Comparison of ENCODE assay signal across 17 mouse cellular contexts in genomic region chr11:115957971-115958370, GRCm38 (mm10). TPM values are rescaled to one million over a fixed set of nuclear protein-coding genes. Genes with fewer than 3 reads are reported as not detected.
DNase-seq lines count a peak whose midpoint lies in the region; ATAC-seq and TF ChIP-seq lines count a peak whose summit lies in the region.
"Had no signal": no experiment of that assay in that cellular context is flagged by ENCODE, and none has a peak within 500 bp of the region (broad histone marks: within the 10 kb centered on the region; RNA-seq: fewer than 3 reads in every experiment).

No protein-coding gene starts in this region.

- no peak overlapping the region for H3K4me2 ChIP-seq in intestine, embryonic 16.5 days (ENCODE audit: low read depth, low read length)
- no peak overlapping the region for H3K4me2 ChIP-seq in intestine, embryonic 15.5 days (replicated peaks)
- no peak overlapping the region for H3K4me2 ChIP-seq in midbrain, embryonic 13.5 days (replicated peaks)
- H3K4me2 ChIP-seq: liver, embryonic 11.5 days had no signal

- no peak overlapping the region for H3K9ac ChIP-seq in intestine, embryonic 16.5 days (ENCODE audit: low read depth, low read length)
- H3K9ac ChIP-seq in intestine, embryonic 15.5 days: no peak overlapping the region
- H3K9ac ChIP-seq in midbrain, embryonic 13.5 days (replicated peaks): no peak overlapping the region

- H3K4me1 ChIP-seq in intestine, embryonic 16.5 days (ENCODE audit: control insufficient read depth, insufficient read depth, low read length): peaks cover 26% of the 10 kb centered on the region
- H3K4me1 ChIP-seq in intestine, embryonic 15.5 days (replicated peaks): peaks cover 20% of the 10 kb centered on the region
- H3K4me1 ChIP-seq in limb, embryonic 10.5 days: peaks cover 11% of the 10 kb centered on the region; the same call in 1 of the 2 replicates
- peaks cover 17% of the 10 kb centered on the region for H3K4me1 ChIP-seq in midbrain, embryonic 13.5 days (replicated peaks)

- H3K79me3 ChIP-seq in C2C12 (ENCODE audit: low read depth): peaks cover 2% of the 10 kb centered on the region

- H3K9me3 ChIP-seq in intestine, embryonic 16.5 days (ENCODE audit: control insufficient read depth, low read length): no peaks in the 10 kb centered on the region
- no peaks in the 10 kb centered on the region for H3K9me3 ChIP-seq in intestine, embryonic 15.5 days
- no peaks in the 10 kb centered on the region for H3K9me3 ChIP-seq in limb, embryonic 10.5 days (replicated peaks)
- no peaks in the 10 kb centered on the region for H3K9me3 ChIP-seq in midbrain, embryonic 13.5 days
- H3K9me3 ChIP-seq: heart, embryonic 10.5 days had no signal

- no peak for ATAC-seq in intestine, embryonic 16.5 days
- no peak for ATAC-seq in intestine, embryonic 15.5 days
- no peak for ATAC-seq in midbrain, embryonic 13.5 days
- ATAC-seq: hindbrain, embryonic 16.5 days had no signal

- peaks cover 12% of the 10 kb centered on the region for H3K79me2 ChIP-seq in C2C12 (ENCODE audit: control insufficient read depth, insufficient read depth)

- peak; percentile 3 for TF ChIP-seq CTCF in C2C12 (IDR thresholded peaks at IDR 0.05; ENCODE audit: control insufficient read depth, insufficient read depth, insufficient read length)

- peak; percentile 78 for DNase-seq in ZHBTc4 (ENCODE audit: low read depth, low spot score)
- DNase-seq in limb, embryonic 10.5 days (ENCODE audit: low spot score): no peak
- no peak for DNase-seq in retina, embryonic 14.5 days (ENCODE audit: low spot score)
- no peak for DNase-seq in kidney, postnatal 14 days
- DNase-seq: cerebellum, postnatal 10 days; lung, postnatal 4 days; spleen, adult 18-20 months; thymus, postnatal 14 days had no signal

- no peaks in the 10 kb centered on the region for H3K27me3 ChIP-seq in intestine, embryonic 16.5 days (replicated peaks; ENCODE audit: control insufficient read depth, insufficient read depth, low read length)
- H3K27me3 ChIP-seq in intestine, embryonic 15.5 days (replicated peaks): no peaks in the 10 kb centered on the region
- no peaks in the 10 kb centered on the region for H3K27me3 ChIP-seq in C2C12 (ENCODE audit: control insufficient read depth, insufficient read depth, insufficient read length)
- no peaks in the 10 kb centered on the region for H3K27me3 ChIP-seq in limb, embryonic 10.5 days (ENCODE audit: low read depth, poor library complexity, severe bottlenecking)
- no peaks in the 10 kb centered on the region for H3K27me3 ChIP-seq in midbrain, embryonic 13.5 days
- H3K27me3 ChIP-seq: CH12.LX had no signal

- peaks cover 21% of the 10 kb centered on the region for H3K36me3 ChIP-seq in intestine, embryonic 16.5 days (ENCODE audit: control insufficient read depth, insufficient read depth, low read length)
- H3K36me3 ChIP-seq in intestine, embryonic 15.5 days: peaks cover 33% of the 10 kb centered on the region
- peaks cover 63% of the 10 kb centered on the region for H3K36me3 ChIP-seq in C2C12 (ENCODE audit: control insufficient read depth, insufficient read depth)
- peaks cover 97% of the 10 kb centered on the region for H3K36me3 ChIP-seq in limb, embryonic 10.5 days
- H3K36me3 ChIP-seq in midbrain, embryonic 13.5 days: peaks cover 83% of the 10 kb centered on the region

- WGBS in intestine, embryonic 16.5 days: 65% methylated on average over 7 of the region's 7 CpGs
- WGBS in intestine, embryonic 15.5 days: 71% methylated on average over 7 of the region's 7 CpGs
- WGBS in limb, embryonic 10.5 days: 72% methylated on average over 7 of the region's 7 CpGs
- 78% methylated on average over 7 of the region's 7 CpGs for WGBS in midbrain, embryonic 13.5 days

- 0 out of 2 replicates have a peak overlapping the region, but pooled peaks have one; percentile 92 for H3K27ac ChIP-seq in intestine, embryonic 16.5 days (ENCODE audit: low read length)
- no peak overlapping the region for H3K27ac ChIP-seq in intestine, embryonic 15.5 days
- 0 out of 2 replicates have a peak overlapping the region, but pooled peaks have one; percentile 1 for H3K27ac ChIP-seq in limb, embryonic 10.5 days
- no peak overlapping the region for H3K27ac ChIP-seq in midbrain, embryonic 13.5 days
- H3K27ac ChIP-seq: heart, embryonic 10.5 days had no signal

- peak overlapping the region; percentile 45 for H3ac ChIP-seq in C2C12 (ENCODE audit: control insufficient read depth, insufficient read length, low read depth)

- no peak overlapping the region for H3K4me3 ChIP-seq in intestine, embryonic 16.5 days (ENCODE audit: low read length)
- no peak overlapping the region for H3K4me3 ChIP-seq in intestine, embryonic 15.5 days (replicated peaks)
- no peak overlapping the region for H3K4me3 ChIP-seq in C2C12 (ENCODE audit: insufficient read depth, poor library complexity, severe bottlenecking)
- no peak overlapping the region for H3K4me3 ChIP-seq in limb, embryonic 10.5 days
- H3K4me3 ChIP-seq in midbrain, embryonic 13.5 days (replicated peaks): no peak overlapping the region
- H3K4me3 ChIP-seq: erythroblast, embryonic 14.5 days; heart, embryonic 10.5 days had no signal

TF ChIP-seq in C2C12, 6 proteins besides CTCF, POLR2A, EP300 and RAD21:
- TF ChIP-seq MAX (IDR thresholded peaks at IDR 0.05) (peak; percentile 71), FOSL1 (IDR thresholded peaks at IDR 0.05; ENCODE audit: insufficient read depth, low read length, poor library complexity, severe bottlenecking) (peak; percentile 27), MYOD1 (IDR thresholded peaks at IDR 0.05; ENCODE audit: control insufficient read depth, insufficient read length, low read depth) (no peak), MYOG (IDR thresholded peaks at IDR 0.05; ENCODE audit: control insufficient read depth, extremely low read depth, insufficient read length) (no peak), CEBPB (IDR thresholded peaks at IDR 0.05; ENCODE audit: low read depth) (no peak), USF1 (IDR thresholded peaks at IDR 0.05; ENCODE audit: low read depth) (no peak)

RNA-seq across cellular contexts. Expression of gene Itgb4, which starts 16.5 kb away (rescaled TPM):
- 11.9 and 15.2 TPM in 2 replicates for polyA plus RNA-seq in intestine, embryonic 16.5 days (2015; fragmentation: Nextera tagmentation; extraction: Ambion mirVana)
- polyA plus RNA-seq in intestine, embryonic 15.5 days (2015; fragmentation: Nextera tagmentation; extraction: Ambion mirVana): 7.9 and 10.0 TPM in 2 replicates
- 0.49 TPM for polyA plus RNA-seq in C2C12 (2012; fragmentation: generic; extraction: Trizol)
- polyA plus RNA-seq in limb, embryonic 10.5 days (2016; fragmentation: Nextera tagmentation; extraction: Ambion mirVana): 0.90 and 1.6 TPM in 2 replicates
- 0.15 and 0.43 TPM in 2 replicates for polyA plus RNA-seq in midbrain, embryonic 13.5 days (2015; fragmentation: Nextera tagmentation; extraction: Ambion mirVana)

RNA-seq across cellular contexts. Expression of gene Recql5, which starts 24.7 kb away (rescaled TPM):
- 15.7 and 16.7 TPM in 2 replicates for polyA plus RNA-seq in intestine, embryonic 16.5 days (2015; fragmentation: Nextera tagmentation; extraction: Ambion mirVana)
- polyA plus RNA-seq in intestine, embryonic 15.5 days (2015; fragmentation: Nextera tagmentation; extraction: Ambion mirVana): 16.2 and 21.0 TPM in 2 replicates
- 7.6 TPM for polyA plus RNA-seq in C2C12 (2012; fragmentation: generic; extraction: Trizol)
- 30.4 and 34.6 TPM in 2 replicates for polyA plus RNA-seq in limb, embryonic 10.5 days (2016; fragmentation: Nextera tagmentation; extraction: Ambion mirVana)
- 28.3 and 29.2 TPM in 2 replicates for polyA plus RNA-seq in midbrain, embryonic 13.5 days (2015; fragmentation: Nextera tagmentation; extraction: Ambion mirVana)

RNA-seq across cellular contexts. Expression of gene Sap30bp, which starts 24.9 kb away (rescaled TPM):
- 27.3 and 29.2 TPM in 2 replicates for polyA plus RNA-seq in intestine, embryonic 16.5 days (2015; fragmentation: Nextera tagmentation; extraction: Ambion mirVana)
- 31.6 and 38.2 TPM in 2 replicates for polyA plus RNA-seq in intestine, embryonic 15.5 days (2015; fragmentation: Nextera tagmentation; extraction: Ambion mirVana)
- polyA plus RNA-seq in C2C12 (2012; fragmentation: generic; extraction: Trizol): 77.6 TPM
- 47.9 and 52.2 TPM in 2 replicates for polyA plus RNA-seq in limb, embryonic 10.5 days (2016; fragmentation: Nextera tagmentation; extraction: Ambion mirVana)
- polyA plus RNA-seq in midbrain, embryonic 13.5 days (2015; fragmentation: Nextera tagmentation; extraction: Ambion mirVana): 52.7 and 53.8 TPM in 2 replicates

RNA-seq across cellular contexts. Expression of gene Smim6, which starts 46.2 kb away (rescaled TPM):
- 33.8 and 38.6 TPM in 2 replicates for polyA plus RNA-seq in intestine, embryonic 16.5 days (2015; fragmentation: Nextera tagmentation; extraction: Ambion mirVana)
- 25.4 and 31.4 TPM in 2 replicates for polyA plus RNA-seq in intestine, embryonic 15.5 days (2015; fragmentation: Nextera tagmentation; extraction: Ambion mirVana)
- 0.28 TPM for polyA plus RNA-seq in C2C12 (2012; fragmentation: generic; extraction: Trizol)
- polyA plus RNA-seq in limb, embryonic 10.5 days (2016; fragmentation: Nextera tagmentation; extraction: Ambion mirVana): 1.0 and 1.1 TPM in 2 replicates
- 0.84 and 0.93 TPM in 2 replicates for polyA plus RNA-seq in midbrain, embryonic 13.5 days (2015; fragmentation: Nextera tagmentation; extraction: Ambion mirVana)

RNA-seq across cellular contexts. Expression of gene Galk1, which starts 54.5 kb away (rescaled TPM):
- polyA plus RNA-seq in intestine, embryonic 16.5 days (2015; fragmentation: Nextera tagmentation; extraction: Ambion mirVana): 360 and 389 TPM in 2 replicates
- polyA plus RNA-seq in intestine, embryonic 15.5 days (2015; fragmentation: Nextera tagmentation; extraction: Ambion mirVana): 274 and 302 TPM in 2 replicates
- polyA plus RNA-seq in C2C12 (2012; fragmentation: generic; extraction: Trizol): 150 TPM
- 243 and 283 TPM in 2 replicates for polyA plus RNA-seq in limb, embryonic 10.5 days (2016; fragmentation: Nextera tagmentation; extraction: Ambion mirVana)
- polyA plus RNA-seq in midbrain, embryonic 13.5 days (2015; fragmentation: Nextera tagmentation; extraction: Ambion mirVana): 49.2 and 58.9 TPM in 2 replicates

Comparison
In these comparisons a context has a peak if more than half of its experiments do, and no peak if none do; other contexts are left out.
1. H3K27ac ChIP-seq: peak in intestine, embryonic 16.5 days (single experiment) and limb, embryonic 10.5 days (single experiment); none in intestine, embryonic 15.5 days (single experiment) and midbrain, embryonic 13.5 days (single experiment).